Mouse (Mus musculus) heart, adult 2 months (tissue): Measurements from ENCODE around the gene Kdm4b.

Source experiments
- CTCF ChIP-seq: fragments of 200-600 bp; IDR thresholded peaks from 2 replicates; pipeline ENCODE4 v1.8.1; 2022; ENCODE audit warnings: antibody characterized with exemption, mild to moderate bottlenecking, moderate library complexity
- POLR2A ChIP-seq: fragments of 200-500 bp; IDR thresholded peaks from 2 replicates; pipeline ENCODE4 v1.6.1; 2011; ENCODE audit warnings: mild to moderate bottlenecking, low read depth, low read length, control low read depth; ENCODE audit not compliant: insufficient read depth

DNA sequence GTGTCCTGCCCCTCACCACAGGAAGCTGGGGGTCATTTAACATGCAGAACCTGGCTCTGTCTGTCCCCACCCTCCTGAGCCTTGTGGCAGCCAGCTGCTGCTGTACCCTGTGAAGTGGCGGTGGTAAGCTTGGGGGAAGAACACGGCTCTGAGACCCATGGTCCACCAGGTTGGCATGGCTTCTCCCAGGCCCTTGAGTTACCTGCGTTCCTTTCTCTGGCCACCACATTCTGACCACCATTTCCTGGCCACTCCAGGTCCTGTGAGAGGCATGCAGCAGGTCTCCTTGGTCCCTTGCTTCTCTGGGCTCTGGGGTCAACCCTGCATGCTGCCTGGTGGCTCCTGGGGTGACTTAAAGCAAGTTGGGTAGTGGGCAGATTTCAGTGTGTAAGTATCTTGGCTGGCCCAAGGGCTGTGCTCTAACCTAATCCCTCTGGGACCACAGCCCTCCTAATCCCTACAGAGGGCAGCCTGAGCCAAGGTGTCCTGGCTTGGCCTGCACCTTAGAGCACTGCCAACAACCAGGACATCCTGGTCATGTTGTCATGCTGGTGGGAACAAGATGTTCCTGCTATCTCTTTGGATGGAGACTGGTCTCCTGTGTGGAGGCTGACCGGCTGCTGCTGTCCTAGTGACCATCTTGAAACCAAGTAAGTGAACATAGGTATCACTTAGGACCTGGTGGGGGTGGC lies 33.2 kb upstream of the Kdm4b start, which contains the start of gene Plin3:
- TF ChIP-seq POLR2A = peak; percentile 33; the same call in 1 of the 2 replicates
- TF ChIP-seq CTCF = no peak
